Mouse (Mus musculus) neural tube, embryonic 10.5 days (tissue): ENCODE results near the gene Gpr3.

Experiments used
- DNase-seq: peaks from one replicate; pipeline ENCODE4 v3.0.0-alpha.2; 2017; ENCODE audit warnings: low spot score; ENCODE audit errors: extremely low spot score

Gene Gpr3

GRCm38 (mm10) chr4:133211751-133212561 is at the start of gene Gpr3, which contains the start of gene Cd164l2:
Gene Gpr3 (minus strand): TSS chr4:133212536.
Gene Cd164l2 (plus strand): TSS chr4:133212131.
- no peak for DNase-seq

GRCm38 (mm10) chr4:133261641-133262374 is 49.5 kb upstream of the Gpr3 start:
- DNase-seq = no peak

GRCm38 (mm10) chr4:133257798-133258408 is 45.6 kb upstream of the Gpr3 start:
- no peak for DNase-seq

DNA sequence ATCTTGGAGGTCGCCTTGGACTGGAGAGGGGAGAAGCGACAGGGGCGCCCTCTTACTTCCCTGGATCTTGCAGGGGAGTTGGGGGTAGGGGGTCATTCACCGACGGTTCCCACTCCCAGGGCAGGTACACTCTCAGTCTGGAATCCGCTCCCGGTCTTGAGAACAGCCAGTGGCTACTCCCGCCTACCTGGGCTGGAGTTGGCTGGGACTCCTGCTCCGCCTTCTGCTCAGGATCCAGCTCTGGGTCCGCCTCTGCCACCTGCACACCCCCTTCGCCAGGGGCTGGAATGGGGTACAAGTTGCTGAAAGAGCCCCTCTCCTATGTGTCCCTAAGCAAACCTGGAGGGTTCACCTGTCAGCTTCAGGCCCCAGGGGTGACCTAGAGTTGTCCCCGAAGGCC is 44.9 kb upstream of the Gpr3 start:
- no peak for DNase-seq

GRCm38 (mm10) chr4:133256820-133257219 is 44.5 kb upstream of the Gpr3 start:
- DNase-seq = no peak

DNA sequence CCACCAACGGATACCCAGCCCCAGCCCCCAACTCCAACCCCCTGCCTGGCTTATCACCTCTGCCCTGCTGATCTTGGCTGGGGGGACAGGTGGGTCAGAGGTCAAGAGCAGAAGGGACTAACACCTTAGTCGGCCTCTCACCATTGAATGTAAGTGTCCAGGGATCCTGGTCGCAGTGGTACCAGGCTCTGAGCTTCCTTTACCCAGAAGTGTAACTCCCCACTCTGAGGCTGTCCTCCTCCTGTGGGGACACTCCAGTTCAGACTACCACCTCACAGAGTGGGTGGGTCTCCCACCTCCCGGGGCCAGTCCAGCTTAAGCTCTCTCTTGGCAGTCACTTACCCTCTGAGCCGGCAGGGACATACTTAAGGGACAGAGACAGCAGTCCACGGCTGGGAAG is 43.1 kb upstream of the Gpr3 start:
- no peak for DNase-seq

DNA sequence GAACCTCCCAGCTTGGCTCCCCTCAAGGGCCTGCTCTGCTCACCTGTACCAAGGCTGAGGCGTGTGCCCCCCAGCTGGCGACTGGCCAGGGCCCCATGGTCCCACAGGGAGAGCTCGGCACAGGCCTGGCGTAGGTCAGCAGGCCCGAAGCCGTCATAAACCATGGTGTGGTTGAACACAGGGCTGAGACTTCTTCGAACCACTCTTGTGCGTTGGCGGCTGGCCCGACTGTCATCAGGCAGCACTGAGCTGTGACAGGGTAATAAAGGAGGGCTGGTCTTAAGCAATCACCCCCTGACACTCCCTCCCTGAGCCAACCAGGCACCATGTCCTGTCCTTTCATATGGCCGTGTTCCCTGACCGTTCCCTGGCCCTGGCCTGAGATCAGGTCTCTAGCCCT is 41.1 kb upstream of the Gpr3 start:
- no peak for DNase-seq

- DNase-seq = no peak
These were observed 39.8 kb upstream of the Gpr3 start for GRCm38 (mm10) chr4:133252089-133252488.

DNA sequence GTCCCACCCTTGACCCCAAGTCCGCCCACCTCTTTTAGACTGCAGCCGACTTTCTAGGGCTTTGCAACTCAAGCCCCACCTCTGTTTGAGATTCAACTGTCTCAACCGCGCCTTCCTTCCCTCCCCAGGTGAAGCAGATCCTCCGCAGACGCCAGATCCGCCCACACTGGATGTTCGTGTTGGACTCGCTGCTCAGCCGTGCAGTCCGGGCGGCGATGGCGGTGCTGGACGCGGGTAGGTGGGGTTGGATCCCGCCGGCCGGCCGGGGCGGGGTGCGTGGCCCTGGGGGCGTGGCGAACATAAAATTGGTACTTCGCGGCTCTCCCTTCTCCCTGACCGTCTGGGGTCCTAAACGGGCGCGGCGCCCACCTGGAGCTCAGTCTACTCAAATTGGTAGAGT is 38.9 kb upstream of the Gpr3 start:
- peak; percentile 56 for DNase-seq

- peak; percentile 93 for DNase-seq
These were observed 38.3 kb upstream of the Gpr3 start for GRCm38 (mm10) chr4:133250609-133251008.

DNA sequence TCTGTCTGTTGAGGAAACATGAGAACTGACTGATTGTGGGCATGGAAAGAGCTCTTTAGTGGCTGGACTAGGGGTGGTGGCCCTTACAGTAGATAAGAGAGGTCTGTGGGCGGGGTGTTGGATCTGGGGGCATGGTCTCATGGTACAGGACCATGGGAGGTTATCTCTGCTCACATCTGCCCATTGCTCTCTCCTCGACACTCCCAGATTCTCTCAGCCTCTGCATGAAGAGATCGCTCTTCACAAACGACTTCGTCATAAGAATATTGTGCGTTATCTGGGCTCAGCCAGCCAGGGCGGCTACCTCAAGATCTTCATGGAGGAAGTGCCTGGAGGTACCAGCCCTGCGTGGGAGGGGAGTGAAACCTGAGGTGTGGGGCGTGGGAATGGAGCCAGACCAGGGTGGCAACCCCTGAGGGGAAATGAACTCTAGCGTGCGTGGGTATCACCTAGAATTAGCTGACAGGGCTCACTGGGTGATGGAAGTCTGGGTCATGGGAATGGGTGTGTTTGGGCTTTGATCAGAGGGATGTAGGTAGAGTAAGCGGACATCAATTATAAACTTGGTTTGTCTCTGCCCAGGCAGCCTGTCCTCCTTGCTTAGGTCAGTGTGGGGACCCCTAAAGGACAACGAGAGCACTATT is 35.6 kb upstream of the Gpr3 start:
- DNase-seq = no peak

DNA sequence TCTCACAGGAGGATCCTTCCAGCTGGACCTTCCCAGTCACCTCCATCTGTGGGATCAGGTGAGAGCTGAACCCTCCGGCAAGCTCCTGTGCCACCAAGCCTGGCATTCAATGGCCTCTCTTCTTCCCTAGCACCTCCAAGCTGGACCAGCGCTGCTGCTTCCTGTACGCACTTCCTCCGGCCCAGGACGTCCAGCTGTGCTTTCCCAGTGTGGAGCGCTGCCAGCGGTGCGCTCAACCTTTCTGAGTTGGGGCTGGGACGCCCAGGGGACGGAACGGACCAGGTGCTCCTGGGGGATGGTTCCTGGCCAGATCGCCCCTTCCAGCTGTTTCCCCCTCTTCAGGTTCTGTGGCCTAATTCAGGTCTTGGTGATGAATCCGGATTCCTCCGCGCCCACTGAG is 34.7 kb upstream of the Gpr3 start:
- DNase-seq = no peak

DNA sequence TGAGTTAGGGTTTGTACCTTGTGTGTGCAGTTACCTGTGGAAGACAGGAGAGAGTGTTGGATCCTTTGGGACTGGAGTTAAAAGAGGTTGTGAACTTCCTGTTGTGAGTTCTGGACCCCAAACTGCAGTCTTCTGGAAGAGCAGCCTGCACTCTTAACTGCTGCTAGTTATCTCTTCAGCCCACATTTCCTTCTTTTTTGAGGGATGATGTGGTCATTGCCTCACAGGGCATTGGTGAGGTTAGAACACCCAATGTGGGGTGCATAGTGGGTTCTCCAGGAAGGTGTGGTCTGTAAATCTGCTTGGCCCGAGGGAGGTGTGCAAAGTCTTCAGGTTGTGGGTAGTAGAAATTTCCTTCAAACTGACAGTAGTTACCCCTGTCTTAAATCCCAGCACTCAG is 32.0 kb upstream of the Gpr3 start:
- DNase-seq = no peak

- DNase-seq = no peak
These were observed 31.2 kb upstream of the Gpr3 start for GRCm38 (mm10) chr4:133243538-133243937.

- no peak for DNase-seq
These were observed 30.4 kb upstream of the Gpr3 start for GRCm38 (mm10) chr4:133242710-133243109.

DNA sequence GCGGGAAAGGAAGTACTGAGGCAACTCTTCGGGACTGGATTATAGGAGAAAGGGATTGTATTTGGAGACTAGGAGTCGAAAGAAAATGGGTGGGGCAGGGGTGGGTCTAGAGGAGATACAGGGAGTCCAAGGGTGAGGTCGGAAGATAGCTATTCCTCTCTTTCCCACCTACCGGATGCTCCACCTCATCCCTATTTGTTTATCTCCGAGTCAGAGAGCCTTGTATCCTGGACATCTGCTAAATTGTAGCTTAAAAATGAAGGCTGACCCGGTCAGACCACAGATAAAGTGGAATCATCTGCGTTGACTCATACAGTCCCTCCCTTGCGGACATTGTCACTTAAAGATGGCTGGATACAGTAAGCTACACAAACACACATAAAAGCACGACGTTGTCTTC is 29.6 kb upstream of the Gpr3 start:
- DNase-seq = no peak

GRCm38 (mm10) chr4:133240934-133241908 is 28.9 kb upstream of the Gpr3 start:
- DNase-seq = peak; percentile 96

DNA sequence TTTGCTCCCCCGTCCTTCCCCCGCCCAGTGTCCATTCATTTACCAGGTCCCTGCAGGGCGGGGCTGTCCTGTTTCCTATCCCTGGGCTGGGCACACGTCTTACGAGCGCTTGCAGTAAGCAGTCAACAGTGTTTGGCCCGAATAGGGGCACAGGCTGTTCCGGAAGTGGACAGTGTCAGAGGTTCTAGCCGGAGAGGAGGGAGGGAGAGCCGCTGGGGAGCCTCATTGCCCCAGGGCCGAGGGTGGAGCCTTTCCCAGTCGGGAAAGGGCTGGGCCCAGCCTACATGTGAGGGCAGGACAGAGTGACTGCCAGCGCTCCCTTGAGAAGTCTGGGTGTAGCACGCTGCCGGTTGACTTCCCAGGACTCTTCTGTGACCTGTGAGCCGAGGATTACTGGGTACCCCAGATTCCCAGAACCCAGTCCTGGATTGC is 28.2 kb upstream of the Gpr3 start, which contains the start of gene Map3k6:
Gene Map3k6, plus strand, starts transcription at position 329 of the 432 bp plus-strand sequence.
- DNase-seq = peak; percentile 48

DNA sequence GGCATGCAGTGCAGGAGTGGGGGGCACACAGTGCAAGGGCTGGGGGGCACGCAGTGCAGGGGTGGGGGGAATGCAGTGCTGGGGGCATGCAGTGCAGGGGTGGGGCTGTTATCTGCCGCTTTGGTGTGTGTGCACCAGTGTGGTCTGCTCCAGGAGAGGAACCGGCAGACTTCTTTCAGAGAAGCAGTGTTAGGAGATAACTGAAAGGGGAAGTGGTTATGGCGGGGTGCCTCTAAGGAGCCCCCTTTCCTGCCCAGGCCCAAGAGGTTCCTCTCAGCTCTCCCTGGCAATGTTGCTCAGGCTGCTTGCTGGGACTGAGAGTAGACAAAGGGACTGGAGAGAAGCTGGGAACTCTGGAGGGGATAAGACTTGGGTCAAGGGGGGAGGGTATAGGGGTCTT is 25.6 kb upstream of the Gpr3 start:
- DNase-seq = no peak

GRCm38 (mm10) chr4:133235415-133235814 is 23.1 kb upstream of the Gpr3 start:
- no peak for DNase-seq
